ENCODE assay signal across 11 mouse cellular contexts in the genomic region with DNA sequence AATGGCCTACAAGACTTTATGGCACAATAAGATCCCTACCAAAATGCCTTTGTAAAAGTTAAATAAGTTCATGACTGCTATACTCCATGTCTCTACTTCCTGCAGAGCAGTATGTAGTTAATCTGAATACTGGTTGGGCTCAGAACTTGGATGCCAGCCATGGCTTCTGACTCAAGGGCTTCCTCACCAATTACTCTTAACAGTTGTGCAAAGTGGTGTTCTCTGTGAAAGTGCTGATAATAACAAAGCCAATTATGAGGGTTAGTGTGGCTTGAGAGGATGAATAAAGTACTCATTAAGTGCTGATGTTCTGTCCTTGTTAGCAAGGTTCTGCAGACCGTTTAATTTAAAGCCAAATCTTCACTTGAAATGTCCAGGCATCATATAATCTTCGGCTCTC. TPM values are rescaled to one million over a fixed set of nuclear protein-coding genes. Genes with fewer than 3 reads are reported as not detected.
DNase-seq lines count a peak whose midpoint lies in the region; ATAC-seq and TF ChIP-seq lines count a peak whose summit lies in the region.
"Had no signal": no experiment of that assay in that cellular context is flagged by ENCODE, and none has a peak within 500 bp of the region (broad histone marks: within the 10 kb centered on the region; RNA-seq: fewer than 3 reads in every experiment).

No protein-coding gene starts in this region.

- no peaks in the 10 kb centered on the region for H3K79me2 ChIP-seq in liver, adult 2 months (ENCODE audit: control insufficient read depth, insufficient read depth, low read length)

- no peaks in the 10 kb centered on the region for H3K4me1 ChIP-seq in embryonic facial prominence, embryonic 14.5 days (ENCODE audit: control insufficient read depth, insufficient read depth, low read length)
- no peaks in the 10 kb centered on the region for H3K4me1 ChIP-seq in embryonic facial prominence, embryonic 10.5 days
- H3K4me1 ChIP-seq in liver, adult 2 months (ENCODE audit: control insufficient read depth, insufficient read depth, low read length): no peaks in the 10 kb centered on the region
- H3K4me1 ChIP-seq in liver, embryonic 11.5 days (replicated peaks; ENCODE audit: control insufficient read depth, insufficient read depth, low read length): no peaks in the 10 kb centered on the region
- no peaks in the 10 kb centered on the region for H3K4me1 ChIP-seq in kidney, postnatal 0 days (replicated peaks; ENCODE audit: insufficient read depth, low read length)
- H3K4me1 ChIP-seq in stomach, embryonic 16.5 days (ENCODE audit: control insufficient read depth, insufficient read depth, low read length): no peaks in the 10 kb centered on the region
- H3K4me1 ChIP-seq in cerebellum, adult 2 months (ENCODE audit: control insufficient read depth, insufficient read depth, low read length): no peaks in the 10 kb centered on the region

- peak; percentile 75 for DNase-seq in embryonic facial prominence, embryonic 14.5 days (ENCODE audit: low spot score)
- DNase-seq in embryonic facial prominence, embryonic 10.5 days (ENCODE audit: low spot score): no peak
- peak; percentile 32 for DNase-seq in liver, adult 2 months (ENCODE audit: extremely low read depth, low read depth, low spot score)
- DNase-seq in liver, embryonic 11.5 days (ENCODE audit: low spot score): no peak
- DNase-seq in kidney, postnatal 0 days (ENCODE audit: low spot score): peak; percentile 88
- DNase-seq in frontal cortex, postnatal 25 days (ENCODE audit: low spot score in 2 of 2): no peak
- DNase-seq in cerebellum, adult 2 months: no peak
- DNase-seq: cerebellum, postnatal 36 days had no signal

- ATAC-seq in embryonic facial prominence, embryonic 14.5 days (ENCODE audit: low read depth): no peak
- no peak for ATAC-seq in liver, embryonic 11.5 days (replicated peaks; ENCODE audit: low FRiP score)
- no peak for ATAC-seq in kidney, postnatal 0 days (replicated peaks; ENCODE audit: low FRiP score, low read depth)
- 0 out of 2 replicates have a peak, but pooled peaks have one; percentile 33 for ATAC-seq in stomach, embryonic 16.5 days (ENCODE audit: insufficient read depth, low FRiP score)
- ATAC-seq: forebrain, embryonic 16.5 days had no signal

- no peak overlapping the region for H3K9ac ChIP-seq in embryonic facial prominence, embryonic 14.5 days (ENCODE audit: low read depth, low read length)
- H3K9ac ChIP-seq in liver, adult 2 months (ENCODE audit: low read depth, low read length): no peak overlapping the region
- H3K9ac ChIP-seq in liver, embryonic 11.5 days (ENCODE audit: low read depth, low read length): no peak overlapping the region
- H3K9ac ChIP-seq in kidney, postnatal 0 days (ENCODE audit: low read depth, low read length): no peak overlapping the region
- no peak overlapping the region for H3K9ac ChIP-seq in stomach, embryonic 16.5 days (ENCODE audit: low read length)

- no peak overlapping the region for H3K4me2 ChIP-seq in embryonic facial prominence, embryonic 14.5 days (ENCODE audit: low read depth, low read length)
- H3K4me2 ChIP-seq in liver, embryonic 11.5 days: no peak overlapping the region
- H3K4me2 ChIP-seq in kidney, postnatal 0 days (ENCODE audit: low read length): no peak overlapping the region
- no peak overlapping the region for H3K4me2 ChIP-seq in stomach, embryonic 16.5 days (ENCODE audit: low read depth, low read length)

- no peaks in the 10 kb centered on the region for H3K27me3 ChIP-seq in embryonic facial prominence, embryonic 14.5 days (replicated peaks; ENCODE audit: control insufficient read depth, insufficient read depth, low read length)
- H3K27me3 ChIP-seq in embryonic facial prominence, embryonic 10.5 days (replicated peaks; ENCODE audit: low read depth, poor library complexity, severe bottlenecking): no peaks in the 10 kb centered on the region
- no peaks in the 10 kb centered on the region for H3K27me3 ChIP-seq in liver, adult 2 months (ENCODE audit: control insufficient read depth, insufficient read depth, low read length)
- no peaks in the 10 kb centered on the region for H3K27me3 ChIP-seq in liver, embryonic 11.5 days (replicated peaks; ENCODE audit: control insufficient read depth, insufficient read depth, low read length)
- H3K27me3 ChIP-seq in kidney, postnatal 0 days (ENCODE audit: insufficient read depth, low read length): no peaks in the 10 kb centered on the region
- no peaks in the 10 kb centered on the region for H3K27me3 ChIP-seq in stomach, embryonic 16.5 days (ENCODE audit: control insufficient read depth, insufficient read depth, low read length)
- no peaks in the 10 kb centered on the region for H3K27me3 ChIP-seq in cerebellum, adult 2 months (ENCODE audit: control insufficient read depth, insufficient read depth, low read length)

- H3K9me3 ChIP-seq in embryonic facial prominence, embryonic 14.5 days (ENCODE audit: control insufficient read depth, low read length): peaks cover 10% of the 10 kb centered on the region; the same call in 1 of the 2 replicates
- 0 out of 2 replicates have a peak, but pooled peaks cover 2% of the 10 kb centered on the region for H3K9me3 ChIP-seq in embryonic facial prominence, embryonic 10.5 days
- no peaks in the 10 kb centered on the region for H3K9me3 ChIP-seq in liver, embryonic 11.5 days (ENCODE audit: control insufficient read depth, low read length)
- no peaks in the 10 kb centered on the region for H3K9me3 ChIP-seq in kidney, postnatal 0 days (replicated peaks; ENCODE audit: low read length)
- H3K9me3 ChIP-seq in stomach, embryonic 16.5 days (replicated peaks; ENCODE audit: control insufficient read depth, low read length): no peaks in the 10 kb centered on the region; the same call in 1 of the 2 replicates

- no peak for TF ChIP-seq POLR2A in liver, adult 2 months (IDR thresholded peaks at IDR 0.05; ENCODE audit: extremely low read depth, insufficient read depth, low read length)
- TF ChIP-seq POLR2A in cerebellum, adult 2 months (IDR thresholded peaks at IDR 0.05; ENCODE audit: borderline replicate concordance, insufficient read depth, low read length): no peak

- TF ChIP-seq CTCF in liver, adult 2 months (IDR thresholded peaks at IDR 0.05; ENCODE audit: low read depth, low read length): no peak
- TF ChIP-seq CTCF in kidney, postnatal 0 days (IDR thresholded peaks at IDR 0.05; ENCODE audit: low read depth): no peak
- TF ChIP-seq CTCF in cerebellum, adult 2 months (IDR thresholded peaks at IDR 0.05; ENCODE audit: borderline replicate concordance, insufficient read depth, low read depth, low read length): no peak

- H3K36me3 ChIP-seq in embryonic facial prominence, embryonic 14.5 days (ENCODE audit: control insufficient read depth, insufficient read depth, low read length): no peaks in the 10 kb centered on the region
- no peaks in the 10 kb centered on the region for H3K36me3 ChIP-seq in embryonic facial prominence, embryonic 10.5 days (replicated peaks)
- no peaks in the 10 kb centered on the region for H3K36me3 ChIP-seq in liver, adult 2 months (ENCODE audit: control insufficient read depth, insufficient read depth, low read length)
- H3K36me3 ChIP-seq in liver, embryonic 11.5 days (ENCODE audit: control insufficient read depth, insufficient read depth, low read length): no peaks in the 10 kb centered on the region
- H3K36me3 ChIP-seq in kidney, postnatal 0 days (ENCODE audit: insufficient read depth, low read length): no peaks in the 10 kb centered on the region
- H3K36me3 ChIP-seq in stomach, embryonic 16.5 days (ENCODE audit: control insufficient read depth, insufficient read depth, low read length): no peaks in the 10 kb centered on the region

- 91% methylated on average over 2 of the region's 2 CpGs for WGBS in embryonic facial prominence, embryonic 14.5 days
- 88% methylated on average over 2 of the region's 2 CpGs for WGBS in embryonic facial prominence, embryonic 10.5 days
- WGBS in liver, adult 2 months: 78% methylated on average over 2 of the region's 2 CpGs
- 68% methylated on average over 2 of the region's 2 CpGs for WGBS in liver, embryonic 11.5 days
- WGBS in kidney, postnatal 0 days: 64% methylated on average over 2 of the region's 2 CpGs
- WGBS in stomach, embryonic 16.5 days: 65% methylated on average over 2 of the region's 2 CpGs
- 68% methylated on average over 2 of the region's 2 CpGs for WGBS in cerebellum, adult 2 months

- H3K27ac ChIP-seq in embryonic facial prominence, embryonic 14.5 days (replicated peaks; ENCODE audit: low read depth, low read length): no peak overlapping the region
- H3K27ac ChIP-seq in embryonic facial prominence, embryonic 10.5 days (replicated peaks): no peak overlapping the region
- H3K27ac ChIP-seq in liver, adult 2 months (replicated peaks; ENCODE audit: insufficient read depth, low read depth, low read length): no peak overlapping the region
- no peak overlapping the region; the same call in 1 of the 2 replicates for H3K27ac ChIP-seq in liver, embryonic 11.5 days (ENCODE audit: low read depth, low read length)
- H3K27ac ChIP-seq in kidney, postnatal 0 days: no peak overlapping the region
- no peak overlapping the region for H3K27ac ChIP-seq in stomach, embryonic 16.5 days (ENCODE audit: low read length)
- H3K27ac ChIP-seq in cerebellum, adult 2 months (ENCODE audit: insufficient read depth, low read length): no peak overlapping the region

- H3K4me3 ChIP-seq in embryonic facial prominence, embryonic 14.5 days (ENCODE audit: low read depth, low read length): no peak overlapping the region
- H3K4me3 ChIP-seq in embryonic facial prominence, embryonic 10.5 days: no peak overlapping the region
- H3K4me3 ChIP-seq in liver, adult 2 months (ENCODE audit: insufficient read depth, low read depth, low read length): no peak overlapping the region
- H3K4me3 ChIP-seq in liver, embryonic 11.5 days (ENCODE audit: low read depth, low read length): no peak overlapping the region
- no peak overlapping the region for H3K4me3 ChIP-seq in kidney, postnatal 0 days (replicated peaks; ENCODE audit: low read depth, low read length)
- H3K4me3 ChIP-seq in stomach, embryonic 16.5 days (replicated peaks; ENCODE audit: low read length): no peak overlapping the region
- no peak overlapping the region for H3K4me3 ChIP-seq in cerebellum, adult 2 months (replicated peaks; ENCODE audit: insufficient read depth, low read depth, low read length)

RNA-seq across cellular contexts. Expression of a gene that starts 31.4 kb away (rescaled TPM):
- 11.5 and 11.9 TPM in 2 replicates for polyA plus RNA-seq in embryonic facial prominence, embryonic 14.5 days (2014; fragmentation: Nextera tagmentation; extraction: Ambion mirVana)
- polyA plus RNA-seq in embryonic facial prominence, embryonic 10.5 days (2016; fragmentation: Nextera tagmentation; extraction: Ambion mirVana): 9.4 and 16.2 TPM in 2 replicates
- not detected in 2 replicates for total RNA-seq in liver, adult 2 months (2014; rRNA removed)
- not detected in 2 replicates for polyA plus RNA-seq in liver, adult 2 months (2012; rRNA removed)
- polyA plus RNA-seq in liver, embryonic 11.5 days (2014; fragmentation: Nextera tagmentation; extraction: Ambion mirVana): 0.29 TPM in 1 of 2 replicates, not detected in the other
- polyA plus RNA-seq in kidney, postnatal 0 days (2015; fragmentation: Nextera tagmentation; extraction: Ambion mirVana): 0.14 and 0.16 TPM in 2 replicates
- not detected in 2 replicates for polyA plus RNA-seq in stomach, embryonic 16.5 days (2015; fragmentation: Nextera tagmentation; extraction: Ambion mirVana)
- polyA plus RNA-seq in cerebellum, adult 2 months (2012; rRNA removed): 0.25 and 0.30 TPM in 2 replicates
- total RNA-seq: megakaryocyte, adult 5-6 weeks had no signal
- polyA plus RNA-seq: forebrain, embryonic 16.5 days had no signal

Comparison
In these comparisons a context has a peak if more than half of its experiments do, and no peak if none do; other contexts are left out.
1. DNase-seq: peak in embryonic facial prominence, embryonic 14.5 days (single experiment), liver, adult 2 months (single experiment) and kidney, postnatal 0 days (single experiment); none in embryonic facial prominence, embryonic 10.5 days (single experiment), liver, embryonic 11.5 days (single experiment), frontal cortex, postnatal 25 days (0 of 2) and cerebellum, adult 2 months (0 of 2).